Mouse (Mus musculus): ENCODE results near the gene Rps3. TPM values are rescaled to one million over a fixed set of nuclear protein-coding genes. Genes with fewer than 3 reads are reported as not detected.

Rps3 gene
- 1,054 and 1,103 TPM in 2 replicates for polyA plus RNA-seq (2015; fragmentation: Nextera tagmentation; extraction: Ambion mirVana)

DNA sequence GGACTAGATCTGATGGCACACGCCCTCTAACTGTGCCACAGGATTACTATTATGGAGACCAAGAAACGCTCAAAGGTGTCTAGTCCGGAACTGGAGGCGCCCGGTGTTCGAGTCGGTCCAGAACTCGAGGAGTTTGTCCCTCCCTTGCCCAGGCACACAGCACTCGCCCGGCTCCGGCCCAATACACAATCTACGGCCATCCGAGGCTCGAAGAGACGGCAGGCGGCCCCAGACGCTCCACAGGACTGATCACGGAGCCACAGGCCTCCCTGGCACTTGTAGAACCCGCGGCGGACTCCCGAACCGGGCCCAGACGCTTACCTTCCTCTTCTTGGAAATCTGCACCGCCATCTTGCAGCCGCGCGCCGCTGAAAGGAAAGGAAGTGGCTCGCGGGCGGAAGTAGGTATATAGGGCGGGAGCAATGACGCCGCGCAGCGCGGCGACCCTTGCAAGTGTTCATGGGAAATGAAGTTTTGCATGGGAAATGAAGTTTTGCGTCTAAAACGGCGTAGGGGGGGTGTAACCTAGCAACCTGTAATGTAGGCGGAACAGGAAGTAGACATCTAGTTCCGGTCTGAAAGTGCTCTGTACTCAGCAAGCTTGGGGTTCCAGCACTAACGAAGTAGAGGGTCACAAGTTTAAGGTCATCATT, at the start of gene Rps3:
Rps3 (minus strand) TSS at position 468 of the 653 bp plus-strand sequence.
- DNase-seq (ENCODE audit: low spot score) = peak; percentile 97

DNA sequence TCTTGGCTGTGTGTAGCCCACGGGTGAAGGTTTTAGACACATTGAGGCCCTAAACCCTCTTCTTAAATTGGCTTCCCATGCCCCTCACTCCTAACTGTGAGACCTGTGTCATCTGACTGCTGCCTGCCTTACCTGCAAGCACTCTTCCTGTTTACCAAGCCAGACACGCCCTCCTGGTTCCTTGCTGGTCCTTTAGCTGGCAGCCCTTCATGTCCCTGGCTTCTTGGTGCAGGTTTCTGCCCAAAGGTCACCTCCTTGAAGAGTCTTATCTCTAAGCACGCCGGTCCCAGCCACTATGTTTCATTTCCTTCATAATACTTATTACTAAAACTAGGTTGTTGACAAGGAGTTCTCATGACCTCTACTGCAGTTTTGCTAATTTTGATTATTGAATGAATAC, 49.0 kb upstream of the Rps3 start:
- DNase-seq (ENCODE audit: low spot score) = no peak

DNA sequence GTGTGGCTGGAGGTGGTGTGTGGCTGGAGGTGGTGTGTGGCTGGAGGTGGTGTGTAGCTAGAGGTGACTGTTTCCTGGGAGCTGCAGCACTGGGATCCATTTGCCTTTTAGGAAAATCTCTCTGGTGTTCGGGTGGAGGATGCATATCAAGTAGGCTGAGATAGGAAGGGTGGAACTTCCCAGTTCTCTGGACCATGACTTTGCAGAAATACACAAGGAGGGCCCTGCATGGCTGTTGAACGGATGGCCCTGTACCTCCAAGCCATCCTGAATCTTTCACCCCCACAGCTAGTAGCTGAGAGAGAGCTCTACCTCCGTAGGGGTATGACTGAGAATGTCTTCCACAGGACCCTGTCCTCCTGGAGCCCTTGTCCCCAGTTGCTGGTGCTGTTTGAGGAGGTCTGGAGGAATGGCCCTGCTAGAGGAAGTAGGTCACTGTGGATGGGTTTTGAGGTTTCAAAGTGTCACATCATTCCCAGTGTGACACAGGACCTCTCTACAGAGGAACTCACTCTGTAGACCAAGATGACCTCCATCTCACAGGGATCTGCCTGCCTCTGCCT, 48.0 kb upstream of the Rps3 start:
- no peak for DNase-seq (ENCODE audit: low spot score)

DNA sequence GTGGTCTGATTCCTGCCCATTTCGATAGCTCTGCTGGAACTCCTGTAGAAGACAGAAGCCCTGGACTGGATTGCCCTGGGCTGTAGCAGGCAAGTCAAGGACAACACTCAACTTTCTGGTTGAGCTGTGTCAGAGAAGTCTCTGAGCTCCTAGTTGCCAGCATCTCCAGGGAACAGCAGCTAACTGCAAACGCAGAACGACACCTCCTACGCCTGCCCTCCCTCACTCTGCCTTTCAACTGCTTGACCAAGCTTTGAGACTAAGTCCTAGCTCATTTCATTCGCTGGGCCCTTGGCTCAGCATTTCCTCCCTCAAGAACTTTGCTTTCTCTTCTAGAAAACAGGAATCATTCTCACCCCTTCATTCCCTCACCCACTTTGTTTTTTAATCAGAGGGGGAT, 45.9 kb upstream of the Rps3 start:
- DNase-seq (ENCODE audit: low spot score) = no peak

DNA sequence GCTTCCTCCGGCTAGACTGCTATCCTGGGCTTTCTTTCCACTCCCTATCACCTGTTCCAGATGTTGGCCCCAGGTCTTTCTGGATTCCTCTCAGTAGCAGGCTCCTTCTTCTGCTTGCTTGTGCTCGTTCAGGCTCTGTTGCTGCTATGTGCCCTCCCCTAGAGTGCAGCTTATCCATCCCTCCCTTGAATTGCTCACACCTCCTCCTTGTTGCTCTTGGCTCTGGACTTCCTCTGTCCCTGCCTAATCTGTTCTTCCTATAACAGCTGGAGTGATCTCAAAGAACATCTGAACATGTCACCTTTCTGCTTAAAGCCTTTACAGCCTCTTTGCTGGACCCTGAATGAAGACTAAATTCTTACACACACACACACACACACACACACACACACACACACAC, 45.0 kb upstream of the Rps3 start:
- no peak for DNase-seq (ENCODE audit: low spot score)

DNA sequence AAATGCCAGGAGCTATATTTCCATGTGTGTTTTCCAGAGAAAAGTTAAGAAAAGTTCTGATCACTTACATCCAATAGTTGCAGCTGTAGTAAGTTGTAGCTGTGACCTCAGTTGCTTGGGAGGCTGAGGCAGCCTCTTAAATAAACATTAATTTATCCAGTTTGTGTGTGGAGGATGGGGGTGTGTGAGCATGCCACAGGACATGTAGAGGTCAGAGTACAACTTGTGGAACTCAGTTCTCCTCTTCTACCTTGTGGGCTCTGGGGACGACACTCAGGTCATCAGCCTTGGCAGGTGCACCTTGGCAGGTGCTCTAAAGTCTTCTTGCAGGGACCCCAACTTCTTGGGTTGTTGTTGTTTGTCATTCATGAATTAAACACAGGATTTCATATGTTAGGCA, 40.3 kb upstream of the Rps3 start:
- no peak for DNase-seq (ENCODE audit: low spot score)

DNA sequence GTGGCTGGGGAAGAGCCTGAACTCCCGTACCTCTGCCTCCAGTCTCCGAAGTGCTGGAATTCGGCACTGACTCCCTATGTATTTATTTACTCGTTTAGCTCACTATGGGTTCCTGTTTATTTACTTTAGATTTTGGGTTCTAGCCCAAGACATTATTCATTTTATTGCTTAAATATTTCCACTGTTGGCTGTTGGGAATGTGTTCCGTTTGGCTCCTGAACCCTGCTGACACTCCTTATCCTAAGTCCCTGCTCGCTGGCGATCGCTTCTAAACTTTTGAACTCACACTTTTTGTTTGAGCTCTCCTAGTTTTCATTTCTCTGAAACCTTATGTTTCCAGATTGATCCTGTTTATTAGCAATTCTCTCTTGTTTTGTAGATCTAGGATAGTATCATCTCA, 39.6 kb upstream of the Rps3 start:
- DNase-seq (ENCODE audit: low spot score) = no peak

DNA sequence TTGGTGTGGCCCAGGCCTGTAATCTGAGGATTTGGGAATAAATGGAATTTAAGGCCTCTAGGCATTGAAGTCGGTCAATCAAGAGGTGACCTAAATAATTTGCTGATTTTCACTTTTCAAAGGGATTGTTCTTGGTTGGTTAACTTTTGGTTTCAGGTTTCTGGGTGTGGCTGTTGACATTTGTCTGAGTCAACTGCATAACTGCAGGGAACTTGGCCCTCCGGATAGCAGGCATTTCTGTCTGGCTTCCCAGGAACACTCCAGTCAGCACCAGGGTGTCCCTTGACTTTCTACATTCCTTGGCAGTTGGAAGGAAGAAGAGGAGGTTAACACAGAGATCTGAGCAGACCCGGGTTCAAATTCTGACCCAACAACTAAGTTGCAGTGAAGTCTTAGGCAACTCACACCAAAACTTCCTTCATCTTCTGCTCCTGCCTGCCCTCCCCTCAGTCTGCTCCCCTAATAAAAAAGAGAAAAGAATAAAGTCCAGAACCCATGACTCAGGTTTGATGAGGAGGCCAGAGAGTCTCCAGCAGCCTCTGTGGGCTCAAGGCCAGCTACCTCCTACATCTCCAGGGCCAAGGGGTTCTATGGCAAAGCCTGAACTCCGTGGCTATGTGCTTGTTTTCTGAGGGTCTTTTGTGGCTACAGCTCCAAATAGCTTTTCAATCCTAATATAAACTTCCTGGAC, 35.6 kb upstream of the Rps3 start:
- no peak for DNase-seq (ENCODE audit: low spot score)

DNA sequence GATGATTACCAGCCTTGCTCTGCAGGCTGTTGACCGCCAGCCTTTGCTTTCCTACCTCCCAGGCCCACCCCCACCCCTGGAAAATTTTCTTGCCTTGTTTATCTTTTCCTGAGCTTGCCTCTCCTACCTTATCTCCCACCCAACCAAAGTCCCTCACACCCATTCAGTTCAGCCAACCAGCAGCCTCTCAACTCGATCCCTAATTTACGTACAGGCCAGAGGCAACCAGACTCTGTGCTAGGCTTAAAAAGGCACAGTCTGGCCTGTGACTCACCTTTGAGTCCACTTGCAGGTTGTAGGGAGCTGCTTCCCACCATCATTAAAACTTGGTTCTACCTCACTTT, 33.2 kb upstream of the Rps3 start:
- DNase-seq (ENCODE audit: low spot score) = no peak

DNA sequence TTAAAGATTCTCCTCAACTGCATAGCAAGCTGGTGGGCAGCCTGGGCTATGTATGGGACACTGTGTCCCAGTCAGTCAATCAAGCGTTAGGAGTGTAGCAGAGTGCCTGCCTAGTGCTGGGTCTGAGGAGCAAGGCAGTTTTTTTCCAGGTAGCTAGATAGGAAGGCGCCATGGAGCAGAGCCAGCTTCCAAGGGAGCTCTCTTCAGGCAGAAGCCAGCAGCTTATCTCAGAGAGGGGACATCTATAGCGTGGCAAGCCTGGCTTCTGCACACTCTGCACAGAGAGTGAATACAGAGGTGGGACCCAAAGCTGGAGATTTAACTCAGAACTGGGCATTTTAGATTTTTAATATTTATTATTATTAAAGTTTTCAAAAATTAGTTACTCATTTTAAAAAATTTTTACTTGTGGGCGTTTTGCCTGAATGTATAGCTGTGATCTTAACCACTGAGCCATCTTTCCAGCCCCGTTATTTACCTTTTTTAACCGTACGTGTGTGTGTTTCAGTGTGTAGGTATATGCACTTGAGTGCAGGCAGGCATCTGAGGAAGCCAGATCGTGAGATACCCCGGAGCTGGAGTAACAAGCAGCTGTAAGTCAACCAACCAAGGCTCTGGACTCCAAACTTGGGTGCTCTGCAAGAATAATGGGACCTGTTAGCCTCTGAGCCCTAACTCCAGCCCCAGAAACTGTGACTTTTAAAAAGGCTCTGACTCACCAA, 32.7 kb upstream of the Rps3 start:
- DNase-seq (ENCODE audit: low spot score) = no peak

DNA sequence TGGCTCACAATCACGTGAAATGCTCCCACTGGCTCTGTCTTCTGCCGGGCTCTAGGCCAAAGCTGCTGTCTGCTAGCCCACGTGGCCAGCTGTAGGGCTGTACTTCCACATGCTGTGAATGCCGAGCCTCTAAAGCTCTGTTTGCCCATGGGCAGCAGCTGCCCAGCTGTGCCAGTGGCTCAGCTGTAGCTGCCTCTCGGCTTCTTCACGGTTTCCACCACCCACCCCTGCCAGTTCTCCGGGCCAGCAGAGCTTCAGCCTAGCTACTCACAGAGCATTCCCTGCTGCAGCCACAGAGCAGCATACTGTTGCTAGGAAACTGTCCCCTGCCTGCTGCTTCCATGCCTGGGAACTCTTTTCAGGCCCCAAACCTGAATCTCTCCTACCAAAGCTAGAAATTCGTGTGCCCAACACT, 26.6 kb upstream of the Rps3 start:
- DNase-seq (ENCODE audit: low spot score) = no peak

DNA sequence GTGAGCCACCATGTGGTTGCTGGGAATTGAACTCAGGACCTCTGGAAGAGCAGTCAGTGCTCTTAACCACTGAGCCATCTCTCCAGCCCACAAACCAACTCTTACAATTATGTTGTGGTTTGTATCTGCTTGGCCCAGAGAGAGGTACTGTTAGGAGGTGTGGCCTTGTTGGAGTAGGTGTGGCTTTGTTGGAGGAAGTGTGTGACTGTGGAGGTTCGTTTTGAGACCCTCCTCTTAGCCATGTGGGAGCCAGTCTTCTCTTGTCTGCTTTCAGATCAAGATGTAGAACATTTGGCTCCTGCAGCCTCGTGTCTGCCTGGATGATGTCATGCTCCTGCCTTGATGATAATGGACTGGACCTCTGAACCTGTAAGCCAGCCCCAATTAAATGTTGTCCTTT, 24.6 kb upstream of the Rps3 start:
- DNase-seq (ENCODE audit: low spot score) = peak; percentile 19

DNA sequence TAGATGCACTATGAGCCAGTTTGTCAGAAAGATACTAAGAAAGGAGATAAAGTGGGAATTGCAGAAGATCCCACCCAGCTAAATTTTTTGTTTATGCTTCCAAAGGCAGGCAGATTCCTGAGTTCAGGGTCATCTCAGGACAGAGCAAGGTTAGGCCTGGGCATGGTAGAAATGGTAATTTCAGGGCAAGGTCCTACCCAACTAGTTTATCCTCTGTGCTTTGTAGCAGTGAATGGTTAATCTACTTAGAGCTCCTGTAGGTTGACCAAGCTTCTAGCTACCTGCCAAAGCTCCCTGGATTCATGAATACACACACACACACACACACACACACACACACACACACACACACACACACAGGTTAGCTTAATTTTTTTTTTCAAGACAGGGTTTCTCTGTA, 21.0 kb upstream of the Rps3 start:
- DNase-seq (ENCODE audit: low spot score) = no peak

DNA sequence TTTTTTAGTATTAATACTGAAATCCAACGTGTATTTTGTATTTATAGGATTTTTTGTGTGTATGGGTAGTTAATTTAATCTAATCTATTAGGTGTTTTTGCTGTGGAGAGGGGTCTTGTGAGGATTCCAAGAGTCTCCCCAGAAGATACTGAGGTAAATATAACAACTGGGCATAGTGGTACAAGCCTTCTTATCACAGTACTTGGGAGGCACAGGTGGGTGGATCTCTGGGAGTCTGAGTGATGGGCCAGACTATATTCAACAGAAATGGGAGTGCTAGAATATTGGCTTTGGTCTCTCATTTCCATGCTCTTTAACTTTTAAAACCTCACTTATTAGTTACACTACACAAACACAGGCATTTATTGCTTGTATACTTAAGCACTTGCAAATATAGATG, 17.6 kb upstream of the Rps3 start:
- DNase-seq (ENCODE audit: low spot score) = no peak

DNA sequence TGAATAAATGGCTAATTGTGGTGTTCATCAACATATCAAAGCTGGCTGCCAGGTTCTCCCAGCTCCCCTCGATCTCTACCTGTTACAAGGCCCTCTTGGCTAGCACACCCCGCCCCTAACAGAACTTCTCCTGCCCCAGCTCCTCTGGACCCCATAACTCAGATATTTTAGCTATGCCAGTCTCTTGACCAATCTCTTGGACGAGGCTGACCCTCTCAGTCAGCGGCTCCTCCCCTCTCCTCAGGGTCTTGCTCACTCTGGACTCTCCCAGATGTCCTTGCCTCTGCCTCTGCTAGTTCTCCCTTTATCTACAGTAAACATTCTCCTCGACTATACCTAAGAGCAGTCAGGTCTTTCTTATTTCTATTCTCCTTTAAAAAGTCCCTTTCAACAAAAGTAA, 17.1 kb upstream of the Rps3 start:
- no peak for DNase-seq (ENCODE audit: low spot score)

DNA sequence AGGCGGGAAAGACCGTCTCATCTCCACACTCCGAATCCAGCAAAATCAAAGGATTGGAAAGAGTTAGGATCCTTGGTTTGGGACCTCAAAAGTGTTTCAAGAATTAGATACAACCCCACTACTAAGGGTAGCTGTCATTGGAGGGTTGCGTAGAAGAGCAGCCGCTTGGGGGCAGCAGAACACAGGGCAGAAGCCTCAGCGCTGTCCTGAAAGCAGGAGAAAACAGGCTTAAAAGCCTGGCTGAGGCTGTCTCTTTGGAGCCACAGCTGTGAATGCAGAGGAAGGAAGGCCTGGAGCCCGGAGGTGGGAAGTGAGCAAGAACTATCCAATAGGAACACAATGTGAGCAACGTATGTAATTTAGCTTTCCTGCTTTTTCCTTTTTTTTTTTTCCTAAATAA, 16.7 kb upstream of the Rps3 start:
- DNase-seq (ENCODE audit: low spot score) = peak; percentile 83

DNA sequence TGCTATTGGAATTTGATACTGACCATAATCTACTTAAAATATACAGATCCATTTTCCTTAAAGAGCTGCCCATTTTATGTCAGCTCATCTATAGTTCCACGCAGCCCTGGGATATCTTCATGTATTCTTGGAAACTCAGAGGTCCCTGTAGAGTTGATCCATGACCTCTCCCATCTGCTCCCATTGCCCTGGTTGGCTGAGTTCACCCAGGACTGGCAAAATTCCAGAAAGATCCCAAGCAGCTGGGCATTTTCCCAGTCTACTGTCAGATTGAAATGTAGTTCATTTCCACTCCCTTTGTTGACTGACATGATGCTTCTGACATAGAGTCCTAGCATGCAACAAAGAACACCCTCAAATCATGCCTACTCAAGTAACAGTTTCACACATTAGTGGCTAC, 15.6 kb upstream of the Rps3 start:
- DNase-seq (ENCODE audit: low spot score) = no peak

DNA sequence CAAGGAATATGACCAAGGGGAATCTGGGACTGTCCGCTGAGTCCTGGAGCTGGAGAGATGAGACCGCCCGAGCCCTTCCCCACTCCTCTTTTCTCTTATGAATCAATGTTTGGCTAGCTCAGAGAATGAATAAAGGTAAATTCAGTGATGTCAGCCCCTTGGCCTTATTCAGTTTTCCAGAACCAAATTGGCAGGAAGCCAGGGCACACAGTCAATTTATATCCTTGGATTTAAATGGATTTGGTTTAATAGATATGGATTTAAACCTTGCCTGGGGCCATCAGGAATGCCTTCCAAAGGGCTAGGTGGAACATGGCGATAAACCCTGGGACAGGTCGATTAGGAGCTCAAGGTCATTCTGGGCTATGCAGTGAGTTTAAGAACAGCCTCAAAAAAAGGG, 6.2 kb upstream of the Rps3 start:
- DNase-seq (ENCODE audit: low spot score) = no peak

DNA sequence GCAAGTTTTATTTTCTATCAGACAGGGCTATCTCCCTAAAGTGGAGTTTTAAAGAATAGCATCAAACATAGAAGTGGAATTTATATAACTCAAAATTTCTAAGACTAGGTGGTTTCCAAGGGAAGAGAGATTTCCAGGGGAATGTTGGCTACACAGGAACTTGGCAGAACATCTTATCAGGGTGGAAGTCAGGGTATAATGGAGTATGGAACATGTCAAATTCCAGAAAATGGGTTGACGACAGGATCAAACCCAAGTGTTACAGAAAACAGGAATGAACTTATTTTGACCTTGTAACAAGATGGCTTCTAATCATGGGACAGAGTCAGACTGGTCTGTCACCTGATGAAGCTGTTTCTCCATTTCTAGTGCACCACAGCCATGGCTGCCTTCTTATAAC, 1.1 kb upstream of the Rps3 start:
- no peak for DNase-seq (ENCODE audit: low spot score)

DNA sequence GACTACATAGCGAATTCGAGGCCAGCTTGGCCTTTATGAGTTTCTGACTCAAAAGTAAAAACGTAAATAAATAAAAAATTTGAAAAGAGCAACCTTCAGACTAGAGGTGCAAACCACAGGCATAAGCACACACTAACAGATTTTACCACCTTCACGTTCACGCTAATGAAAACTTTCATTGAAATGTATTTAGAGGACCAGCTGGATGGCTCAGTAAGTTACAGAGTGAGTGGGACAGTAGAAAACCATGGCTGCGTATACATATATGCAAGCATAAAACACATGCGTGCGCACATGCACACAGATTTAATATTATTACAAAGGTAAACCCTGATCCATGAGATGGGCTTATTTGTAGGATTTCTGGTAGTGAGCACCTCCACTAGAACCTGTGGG, 384 bp upstream of the Rps3 start:
- DNase-seq (ENCODE audit: low spot score) = no peak

DNA sequence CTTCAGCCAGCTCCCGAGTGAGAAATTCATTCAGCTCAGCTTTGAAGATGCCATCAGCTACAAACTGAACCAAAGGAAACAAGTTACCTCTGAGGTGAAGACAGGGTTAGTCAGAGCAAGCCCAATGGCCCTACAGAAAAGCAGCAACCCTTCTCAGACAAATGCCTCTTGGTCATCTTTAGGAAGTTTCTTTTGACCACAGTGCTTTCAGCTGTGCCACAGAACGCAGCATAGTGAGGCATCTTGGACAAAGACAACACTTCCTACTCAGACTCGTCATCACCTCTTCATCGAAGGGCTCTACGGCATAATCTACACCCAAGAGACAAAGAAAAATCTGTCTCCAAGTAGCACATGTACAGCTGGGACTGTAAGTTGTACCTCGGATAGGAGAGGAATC, 901 bp downstream of the Rps3 start:
- no peak for DNase-seq (ENCODE audit: low spot score)

DNA sequence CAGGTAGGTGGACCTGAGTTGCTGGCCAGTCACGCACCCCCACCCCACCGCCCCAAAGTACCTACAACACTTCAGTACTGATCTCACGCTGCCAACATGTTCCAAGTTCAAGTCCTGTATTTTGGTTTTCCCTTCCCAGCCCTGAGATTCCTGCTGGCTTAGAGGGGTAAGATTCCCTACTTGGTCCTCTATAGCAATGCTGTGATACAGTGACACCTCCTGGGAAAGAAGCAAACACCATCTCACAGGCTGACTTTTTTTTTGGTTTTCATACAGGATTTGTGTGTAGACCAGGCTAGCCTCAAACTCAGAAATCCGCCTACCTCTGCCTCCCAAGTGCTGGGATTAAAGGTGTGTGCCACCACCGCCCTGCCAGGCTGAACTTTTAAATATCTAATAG, 6.3 kb downstream of the Rps3 start:
- no peak for DNase-seq (ENCODE audit: low spot score)

All from thymus, postnatal 0 days (tissue).